Mouse (Mus musculus): ENCODE data around the gene Lpar6. TPM values are rescaled to one million over a fixed set of nuclear protein-coding genes. Genes with fewer than 3 reads are reported as not detected.

Lpar6 gene
- polyA plus RNA-seq, 1 experiment from 2014 or later: 14.2 TPM

DNA sequence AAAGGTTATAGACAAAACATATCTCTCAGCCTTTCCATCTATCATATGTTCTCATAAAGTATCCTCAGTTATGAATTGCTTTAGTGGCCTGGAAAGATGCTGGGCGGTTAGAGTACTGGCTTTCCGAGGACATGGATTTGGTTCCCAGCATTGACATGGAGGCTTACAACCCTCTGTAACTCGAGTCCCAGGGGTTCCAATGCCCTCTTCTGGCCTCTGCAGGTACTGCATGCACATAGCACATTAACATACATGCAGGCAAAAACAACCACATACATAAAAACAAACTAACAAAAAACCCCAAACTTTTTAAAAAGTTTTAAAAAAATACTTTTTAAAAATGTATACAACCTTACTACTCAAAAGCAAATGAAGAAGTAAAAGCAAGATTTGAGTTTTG, 28.5 kb downstream of the Lpar6 start:
- Histone ChIP-seq H3K9me3 (ENCODE audit: control insufficient read depth, low read length) (no peaks in the 10 kb centered on the region), H3K36me3 (ENCODE audit: control insufficient read depth, insufficient read depth, low read length) (0 out of 2 replicates have a peak, but pooled peaks cover 6% of the 10 kb centered on the region), H3K27ac (ENCODE audit: low read depth) (no peak overlapping the region), H3K4me1 (replicated peaks; ENCODE audit: control insufficient read depth, insufficient read depth, low read length) (no peaks in the 10 kb centered on the region), H3K4me3 (ENCODE audit: low read depth, low read length) (no peak overlapping the region), H3K9ac (ENCODE audit: low read length) (no peak overlapping the region), H3K4me2 (ENCODE audit: low read length) (no peak overlapping the region), H3K27me3 (replicated peaks; ENCODE audit: control insufficient read depth, insufficient read depth, low read length) (no peaks in the 10 kb centered on the region)
- no peak for DNase-seq (ENCODE audit: low spot score)
- WGBS: 86% methylated on average over 3 of the region's 3 CpGs
- ATAC-seq (replicated peaks; ENCODE audit: low FRiP score, low TSS enrichment, low read depth): no peak

- H3K9me3 ChIP-seq (ENCODE audit: control insufficient read depth, low read length): no peaks in the 10 kb centered on the region
- no peak overlapping the region for H3K27ac ChIP-seq (ENCODE audit: low read depth)
- DNase-seq (ENCODE audit: low spot score) (no peak), ATAC-seq (replicated peaks; ENCODE audit: low FRiP score, low TSS enrichment, low read depth) (no peak)
- H3K27me3 ChIP-seq (replicated peaks; ENCODE audit: control insufficient read depth, insufficient read depth, low read length): no peaks in the 10 kb centered on the region
- 77% methylated on average over 5 of the region's 5 CpGs for WGBS
- no peaks in the 10 kb centered on the region for H3K36me3 ChIP-seq (ENCODE audit: control insufficient read depth, insufficient read depth, low read length)
- no peak overlapping the region for H3K4me3 ChIP-seq (ENCODE audit: low read depth, low read length)
- no peak overlapping the region for H3K9ac ChIP-seq (ENCODE audit: low read length)
- no peaks in the 10 kb centered on the region for H3K4me1 ChIP-seq (replicated peaks; ENCODE audit: control insufficient read depth, insufficient read depth, low read length)
- no peak overlapping the region for H3K4me2 ChIP-seq (ENCODE audit: low read length)
Observed at GRCm38 (mm10) chr14:73271807-73272206, 34.1 kb downstream of the Lpar6 start.

DNA sequence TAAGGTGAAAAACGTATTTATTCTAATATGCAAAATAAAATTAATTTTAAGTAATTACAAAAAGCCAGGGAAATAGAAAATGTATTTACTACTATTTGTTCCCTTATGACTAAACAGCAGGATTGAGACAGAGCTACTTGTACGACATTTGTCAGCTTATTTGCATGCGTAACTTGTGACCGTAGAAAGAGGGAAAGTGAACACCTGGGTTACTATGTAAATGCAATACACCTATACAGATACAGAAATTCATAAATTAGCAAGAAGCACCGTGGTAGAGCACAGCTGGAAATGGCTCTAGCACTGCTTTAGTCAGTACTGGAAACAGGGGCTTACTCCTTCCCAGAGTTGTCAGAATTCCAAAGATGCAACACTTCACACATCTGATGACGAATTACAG, 41.4 kb downstream of the Lpar6 start:
- H3K4me2 ChIP-seq (ENCODE audit: low read length): no peak overlapping the region
- 82% methylated on average over 6 of the region's 6 CpGs for WGBS
- no peak overlapping the region for H3K27ac ChIP-seq (ENCODE audit: low read depth)
- no peak for DNase-seq (ENCODE audit: low spot score)
- H3K27me3 ChIP-seq (replicated peaks; ENCODE audit: control insufficient read depth, insufficient read depth, low read length): no peaks in the 10 kb centered on the region
- H3K9me3 ChIP-seq (ENCODE audit: control insufficient read depth, low read length): no peaks in the 10 kb centered on the region
- no peak overlapping the region for H3K4me3 ChIP-seq (ENCODE audit: low read depth, low read length)
- no peaks in the 10 kb centered on the region for H3K36me3 ChIP-seq (ENCODE audit: control insufficient read depth, insufficient read depth, low read length)
- H3K4me1 ChIP-seq (replicated peaks; ENCODE audit: control insufficient read depth, insufficient read depth, low read length): no peaks in the 10 kb centered on the region
- no peak for ATAC-seq (replicated peaks; ENCODE audit: low FRiP score, low TSS enrichment, low read depth)
- no peak overlapping the region for H3K9ac ChIP-seq (ENCODE audit: low read length)

- no peaks in the 10 kb centered on the region for H3K27me3 ChIP-seq (replicated peaks; ENCODE audit: control insufficient read depth, insufficient read depth, low read length)
- no peaks in the 10 kb centered on the region for H3K4me1 ChIP-seq (replicated peaks; ENCODE audit: control insufficient read depth, insufficient read depth, low read length)
- 13% methylated on average over 1 of the region's 1 CpGs for WGBS
Observed at GRCm38 (mm10) chr14:73280996-73281395, 43.3 kb downstream of the Lpar6 start.

GRCm38 (mm10) chr14:73289915-73290314, 52.2 kb downstream of the Lpar6 start:
- H3K4me1 ChIP-seq (replicated peaks; ENCODE audit: control insufficient read depth, insufficient read depth, low read length): no peaks in the 10 kb centered on the region
- H3K36me3 ChIP-seq (ENCODE audit: control insufficient read depth, insufficient read depth, low read length): no peaks in the 10 kb centered on the region
- H3K4me3 ChIP-seq (ENCODE audit: low read depth, low read length): no peak overlapping the region
- H3K9ac ChIP-seq (ENCODE audit: low read length): no peak overlapping the region
- no peaks in the 10 kb centered on the region for H3K27me3 ChIP-seq (replicated peaks; ENCODE audit: control insufficient read depth, insufficient read depth, low read length)
- H3K9me3 ChIP-seq (ENCODE audit: control insufficient read depth, low read length): no peaks in the 10 kb centered on the region
- no peak overlapping the region for H3K4me2 ChIP-seq (ENCODE audit: low read length)
- WGBS: 78% methylated on average over 2 of the region's 2 CpGs
- no peak for DNase-seq (ENCODE audit: low spot score)
- H3K27ac ChIP-seq (ENCODE audit: low read depth): no peak overlapping the region
- no peak for ATAC-seq (replicated peaks; ENCODE audit: low FRiP score, low TSS enrichment, low read depth)

More at GRCm38 (mm10) chr14:73280996-73281395, 43.3 kb downstream of the Lpar6 start:
- Histone ChIP-seq H3K36me3 (ENCODE audit: control insufficient read depth, insufficient read depth, low read length) (no peaks in the 10 kb centered on the region), H3K4me3 (ENCODE audit: low read depth, low read length) (no peak overlapping the region), H3K4me2 (ENCODE audit: low read length) (no peak overlapping the region), H3K9ac (ENCODE audit: low read length) (no peak overlapping the region), H3K27ac (ENCODE audit: low read depth) (no peak overlapping the region), H3K9me3 (ENCODE audit: control insufficient read depth, low read length) (no peaks in the 10 kb centered on the region)
- ATAC-seq (replicated peaks; ENCODE audit: low FRiP score, low TSS enrichment, low read depth): no peak
- no peak for DNase-seq (ENCODE audit: low spot score)

DNA sequence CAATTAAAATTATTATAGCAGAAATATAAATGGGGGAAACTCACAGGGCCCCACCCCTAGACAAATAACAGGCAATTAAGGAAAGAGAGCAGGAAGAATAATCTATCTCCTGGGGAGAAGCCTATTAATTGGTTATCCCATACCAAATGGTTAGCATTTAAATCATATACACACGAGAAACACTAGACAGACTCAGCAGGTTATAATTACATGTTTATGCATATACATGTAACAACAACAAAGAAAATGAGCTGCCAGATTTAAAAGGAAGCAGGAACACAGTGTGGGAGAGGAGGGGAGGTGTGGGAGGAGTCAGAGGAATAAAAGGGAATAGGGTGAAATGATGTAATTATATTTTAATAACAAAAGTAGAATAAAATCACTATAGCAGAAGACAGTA, 54.7 kb downstream of the Lpar6 start:
- H3K4me2 ChIP-seq (ENCODE audit: low read length): no peak overlapping the region
- no peaks in the 10 kb centered on the region for H3K36me3 ChIP-seq (ENCODE audit: control insufficient read depth, insufficient read depth, low read length)
- H3K9me3 ChIP-seq (ENCODE audit: control insufficient read depth, low read length): no peaks in the 10 kb centered on the region
- ATAC-seq (replicated peaks; ENCODE audit: low FRiP score, low TSS enrichment, low read depth): no peak
- H3K4me1 ChIP-seq (replicated peaks; ENCODE audit: control insufficient read depth, insufficient read depth, low read length): no peaks in the 10 kb centered on the region
- DNase-seq (ENCODE audit: low spot score): no peak
- no peak overlapping the region for H3K4me3 ChIP-seq (ENCODE audit: low read depth, low read length)
- H3K27ac ChIP-seq (ENCODE audit: low read depth): no peak overlapping the region
- H3K9ac ChIP-seq (ENCODE audit: low read length): no peak overlapping the region
- 64% methylated on average over 1 of the region's 1 CpGs for WGBS
- H3K27me3 ChIP-seq (replicated peaks; ENCODE audit: control insufficient read depth, insufficient read depth, low read length): no peaks in the 10 kb centered on the region

MicroRNAs encoded within 50 kb of the gene (microRNA counts, 519-probe panel; counts per million panel counts)
- microRNA mmu-miR-687: not detected

Small RNAs within 50 kb of the gene (microRNA-seq; reads per million reads assigned to microRNA genes)
- gene Mir687: not detected

Other genes with a start within 250 kb of the Lpar6 start
- 0.27 TPM in 1 of 2 replicates, not detected in the other for gene Cysltr2, start 188.8 kb upstream of the Lpar6 start, polyA plus RNA-seq (2014; fragmentation: Nextera tagmentation; extraction: Ambion mirVana)
- gene Rcbtb2, start 114.9 kb upstream of the Lpar6 start, polyA plus RNA-seq (2014; fragmentation: Nextera tagmentation; extraction: Ambion mirVana): 89.3 and 105 TPM in 2 replicates
- gene Rb1, start 87.9 kb downstream of the Lpar6 start, polyA plus RNA-seq (2014; fragmentation: Nextera tagmentation; extraction: Ambion mirVana): 18.0 and 21.8 TPM in 2 replicates
- 596 and 606 TPM in 2 replicates for gene Itm2b, start 147.4 kb downstream of the Lpar6 start, polyA plus RNA-seq (2014; fragmentation: Nextera tagmentation; extraction: Ambion mirVana)